Mouse (Mus musculus): ENCODE measurements around the gene Htr6.

- no peak for TF ChIP-seq POLR2A (IDR thresholded peaks at IDR 0.05; ENCODE audit: borderline replicate concordance, extremely low read depth, low read depth, low read length)
- no peak for TF ChIP-seq CTCF (IDR thresholded peaks at IDR 0.05; ENCODE audit: insufficient read depth, low read length)
Measured at GRCm38 (mm10) chr4:139064831-139065230, 10.5 kb downstream of the Htr6 start.
